Mouse (Mus musculus): Measurements from ENCODE around the gene Cdca5.
"Not testable (repeated sequence)": the region's sequence is repeated elsewhere in the genome, so short reads cannot be mapped to it uniquely, and the experiment has no call there.

Gene Cdca5

DNA sequence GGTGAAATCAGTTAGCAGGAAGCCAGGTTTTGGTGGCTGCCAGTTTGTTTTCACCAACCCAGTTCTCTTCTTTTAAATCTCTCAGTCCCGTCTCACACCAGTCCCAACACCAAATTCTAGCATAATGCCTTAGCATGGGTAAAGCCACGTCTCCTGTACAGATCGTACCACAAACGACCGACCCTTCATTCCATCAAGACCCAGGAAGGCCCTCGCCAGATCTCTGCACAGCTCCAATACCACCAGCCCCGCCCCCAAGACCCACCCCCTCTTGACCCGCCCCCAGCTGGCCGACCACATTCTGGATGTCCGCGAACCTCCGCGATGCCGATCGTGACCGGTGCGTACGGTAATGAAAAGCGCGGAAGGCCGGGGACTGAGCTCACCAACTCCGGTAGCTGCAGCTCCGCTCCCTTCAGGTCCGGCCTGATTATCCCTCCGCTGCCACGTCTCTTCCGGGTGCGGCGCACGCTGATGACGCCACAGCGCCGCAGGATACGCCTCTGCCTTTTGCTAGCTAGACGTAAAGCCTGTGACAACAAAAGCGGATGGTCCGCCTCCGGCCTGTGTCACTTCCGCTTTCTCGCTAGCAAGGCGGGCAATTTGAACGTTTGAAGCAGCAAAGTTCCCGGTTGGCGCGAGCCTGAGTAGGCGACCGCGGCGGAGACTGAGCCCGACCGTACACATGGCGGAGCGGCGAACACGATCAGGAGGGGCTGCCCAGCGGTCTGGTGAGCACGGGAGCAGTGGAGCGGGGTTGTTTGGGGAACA is at the start of gene Cdca5, which contains the start of gene Zfpl1:
Gene Cdca5, plus strand, starts transcription at position 506 of the 771 bp plus-strand sequence.
Gene Zfpl1, minus strand, starts transcription at position 479 of the 771 bp plus-strand sequence.
- peak; percentile 97 for DNase-seq

DNA sequence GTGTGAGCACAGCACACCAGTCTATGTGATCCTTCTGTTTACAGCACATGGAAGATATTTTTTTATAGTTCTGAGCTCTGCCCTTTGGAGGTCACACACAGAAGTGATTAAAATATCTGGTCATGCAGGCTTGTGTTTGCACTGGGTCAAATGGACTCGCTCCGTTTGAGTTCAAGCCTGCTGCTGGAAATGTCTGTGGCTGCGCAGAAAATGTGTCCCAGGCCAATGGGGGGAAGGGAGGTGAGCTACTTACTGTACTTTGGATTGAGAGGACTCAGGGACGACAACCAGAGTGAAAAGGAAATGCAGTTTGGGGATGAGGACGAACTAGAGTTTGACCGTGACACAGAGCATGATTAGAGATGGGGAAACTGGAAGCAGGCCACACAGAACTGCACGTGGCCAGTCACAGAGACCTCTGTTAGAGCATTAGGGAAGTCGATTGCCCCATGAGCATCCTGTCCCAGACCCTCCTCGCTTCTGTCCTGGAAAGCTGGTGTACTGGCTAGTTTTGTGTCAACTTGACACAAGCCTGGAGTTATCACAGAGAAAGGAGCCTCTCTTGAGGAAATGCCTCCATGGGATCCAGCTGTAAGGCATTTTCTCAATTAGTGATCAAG is 48.7 kb upstream of the Cdca5 start:
- no peak for DNase-seq

DNA sequence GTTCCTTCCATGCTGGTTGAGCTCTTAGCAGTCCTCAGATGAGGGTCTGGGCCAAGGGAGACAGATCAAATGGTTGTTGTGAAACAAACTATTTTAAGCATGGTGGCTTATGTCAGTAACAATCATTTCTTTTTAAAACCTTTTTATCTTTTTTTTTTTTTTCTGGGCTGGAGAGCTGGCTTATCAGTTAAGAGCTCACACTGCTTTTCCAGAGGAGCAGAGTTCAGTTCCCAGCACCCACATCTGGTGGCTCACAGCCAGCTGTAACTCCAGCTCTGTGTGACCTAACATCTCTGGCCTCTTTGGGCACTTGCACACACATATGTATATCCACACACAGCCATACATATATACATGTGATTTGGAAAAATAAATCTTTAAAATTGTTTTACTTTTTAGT is 47.1 kb upstream of the Cdca5 start:
- no peak for DNase-seq

DNA sequence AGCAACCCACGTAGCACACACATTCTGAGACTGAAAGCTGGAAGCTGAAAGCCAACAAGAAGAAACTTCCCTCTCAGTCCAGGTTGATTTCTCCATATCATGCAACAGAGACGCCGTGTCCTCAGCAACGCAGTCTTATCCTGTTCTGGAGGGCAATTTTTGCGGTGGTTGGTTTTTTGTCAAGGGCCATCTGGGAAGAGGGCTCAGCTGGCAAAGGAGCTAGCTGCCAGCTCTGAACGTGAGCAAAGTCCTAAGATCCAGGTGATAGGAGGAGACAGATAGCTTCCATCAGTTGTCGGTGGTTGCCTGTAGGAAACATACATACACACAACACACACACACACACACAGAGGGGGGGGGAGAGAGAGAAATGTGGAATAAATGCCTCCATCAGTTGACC is 46.5 kb upstream of the Cdca5 start:
- no peak for DNase-seq

DNA sequence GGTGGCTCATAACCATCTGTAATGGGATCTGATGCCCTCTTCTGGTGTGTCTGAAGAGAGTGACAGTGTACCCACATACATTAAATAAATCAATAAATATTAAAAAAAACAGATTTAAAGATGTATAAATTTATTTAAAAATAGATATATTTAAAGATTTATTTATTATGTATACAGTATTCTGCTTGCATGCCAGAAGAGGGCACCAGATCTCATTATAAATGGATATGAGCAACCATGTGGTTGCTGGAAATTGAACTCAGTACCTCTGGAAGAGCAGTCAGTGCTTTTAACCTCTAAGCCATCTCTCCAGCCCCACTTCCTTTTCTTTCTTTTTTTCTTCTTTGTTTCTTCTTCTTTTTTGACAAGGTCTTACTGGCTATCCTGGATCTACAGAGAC is 44.8 kb upstream of the Cdca5 start:
- peak in 1 of 2 experiments; percentile 35 for DNase-seq

DNA sequence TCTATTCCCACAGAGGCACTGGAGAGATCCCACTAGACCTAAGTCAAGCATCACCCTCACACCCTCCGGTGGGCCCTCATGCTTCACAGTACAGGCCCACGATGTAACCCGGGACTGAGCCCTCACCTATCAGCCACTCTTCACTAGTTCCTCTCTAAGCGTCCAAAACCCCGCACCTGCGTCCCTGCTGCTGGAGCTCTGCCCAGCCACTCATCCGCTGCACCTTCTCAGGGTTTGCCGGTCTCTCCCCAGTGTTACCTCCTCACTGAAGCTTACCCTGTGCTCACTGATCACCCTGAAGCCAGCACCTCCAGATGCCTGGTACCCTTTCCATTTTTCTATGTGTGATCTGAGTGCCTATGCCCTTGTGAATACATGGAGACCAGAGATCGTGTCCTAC is 42.5 kb upstream of the Cdca5 start:
- no peak for DNase-seq

DNA sequence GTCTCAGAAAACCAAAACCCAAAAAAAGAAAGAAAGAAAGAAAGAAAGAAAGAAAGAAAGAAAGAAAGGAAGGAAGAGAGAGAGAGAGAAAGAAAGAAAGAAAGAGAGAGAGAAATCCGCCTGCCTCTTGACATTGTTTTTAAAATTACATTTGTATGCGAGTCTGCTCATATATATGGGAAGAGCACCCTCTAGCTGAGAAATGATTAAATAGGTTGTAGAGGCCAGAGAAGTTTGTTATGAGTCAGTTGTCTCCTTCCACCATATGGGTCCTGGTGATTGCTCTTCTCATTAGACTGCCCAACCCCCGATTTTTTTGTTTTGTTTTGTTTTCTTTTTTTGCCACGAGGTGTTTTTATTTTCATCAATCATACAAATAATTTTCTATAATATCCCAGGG is 40.7 kb upstream of the Cdca5 start:
- DNase-seq, result not testable (repeated sequence)

DNA sequence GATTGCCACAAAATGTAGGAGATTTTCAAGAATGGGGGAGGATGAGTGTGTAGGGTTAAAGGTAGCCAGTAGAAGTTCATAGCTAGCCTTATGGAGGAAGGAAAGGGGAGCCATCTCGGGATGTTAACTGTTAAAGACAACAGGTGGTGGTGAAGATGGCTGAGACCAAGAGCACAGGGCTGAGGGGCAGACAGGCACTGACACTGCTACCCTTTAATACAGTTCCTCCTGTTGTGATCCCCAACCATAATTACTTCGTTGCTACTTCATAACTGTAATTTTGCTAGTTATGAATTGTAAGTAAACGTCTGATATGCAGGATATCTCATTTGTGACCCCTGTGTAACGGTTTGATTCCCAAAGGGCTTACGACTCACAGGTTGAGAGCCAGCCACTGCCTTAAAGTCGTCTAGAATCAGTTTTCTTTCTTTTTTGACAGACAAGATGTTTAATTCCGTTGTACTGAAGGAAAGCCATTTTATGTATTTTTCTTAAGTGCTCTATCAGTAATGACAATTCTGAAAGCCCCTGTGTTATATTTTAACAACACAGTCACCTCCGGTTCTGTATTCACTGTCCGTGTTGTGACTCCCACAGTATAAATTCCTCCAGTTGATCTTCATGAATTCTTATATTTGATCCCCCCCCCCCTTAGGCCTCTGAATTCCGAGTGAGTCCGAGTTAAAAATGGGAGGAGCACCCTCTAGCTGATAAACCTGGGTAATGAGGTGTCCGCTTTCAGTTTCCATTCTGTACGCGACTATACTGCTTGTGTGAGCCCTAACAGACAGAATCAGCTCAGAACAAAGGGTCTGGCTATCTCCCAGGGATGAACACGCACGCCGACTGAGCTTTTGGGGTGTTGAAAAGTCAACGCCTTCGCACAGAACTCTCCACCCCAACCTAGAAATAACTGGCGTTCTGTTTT is 39.2 kb upstream of the Cdca5 start:
- DNase-seq, result no peak

DNA sequence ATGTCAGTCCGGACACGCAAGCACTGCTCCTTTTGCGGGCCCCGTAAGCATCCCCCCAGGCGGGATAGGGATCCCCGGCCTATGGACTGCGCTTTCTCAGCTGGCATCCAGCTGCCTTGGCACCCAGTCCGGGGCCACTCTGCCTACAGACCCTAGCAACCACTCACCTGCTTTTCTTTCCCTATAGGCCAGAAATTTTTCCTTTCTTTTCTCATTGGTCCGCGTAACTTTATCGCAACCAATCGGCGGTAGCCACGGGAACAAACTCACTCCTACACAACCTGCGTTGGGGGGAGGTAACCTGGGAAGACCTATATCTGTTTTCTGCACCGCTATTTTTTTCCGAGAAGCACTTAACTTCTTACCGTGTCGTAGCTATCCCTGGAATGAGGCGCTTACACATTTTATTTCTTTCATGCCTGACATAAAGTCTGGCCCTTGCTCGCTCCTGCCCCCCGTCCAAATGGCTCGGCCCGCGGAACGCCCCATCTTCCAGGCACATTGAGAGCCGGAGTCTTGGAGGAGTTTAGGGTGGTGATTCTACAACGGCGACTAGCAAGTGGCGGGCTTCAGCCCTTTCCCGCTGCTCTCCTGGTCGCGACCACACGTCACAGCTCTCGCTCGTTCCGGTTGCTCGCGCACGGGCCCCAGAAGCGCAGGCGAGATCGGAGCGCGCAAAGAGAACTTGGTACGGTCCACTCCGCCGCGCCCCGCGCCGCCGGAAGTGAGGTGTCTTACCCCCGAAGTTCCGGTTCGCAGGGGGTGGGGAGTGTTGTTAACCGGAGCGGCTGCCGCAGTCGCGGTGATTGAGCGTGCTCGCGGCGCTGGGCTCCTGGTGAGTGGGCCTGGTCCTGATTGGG is 38.3 kb upstream of the Cdca5 start, which contains the start of gene Syvn1:
Gene Syvn1, plus strand, starts transcription at position 283 of the 860 bp plus-strand sequence.
- peak; percentile 89 to 92 for DNase-seq

DNA sequence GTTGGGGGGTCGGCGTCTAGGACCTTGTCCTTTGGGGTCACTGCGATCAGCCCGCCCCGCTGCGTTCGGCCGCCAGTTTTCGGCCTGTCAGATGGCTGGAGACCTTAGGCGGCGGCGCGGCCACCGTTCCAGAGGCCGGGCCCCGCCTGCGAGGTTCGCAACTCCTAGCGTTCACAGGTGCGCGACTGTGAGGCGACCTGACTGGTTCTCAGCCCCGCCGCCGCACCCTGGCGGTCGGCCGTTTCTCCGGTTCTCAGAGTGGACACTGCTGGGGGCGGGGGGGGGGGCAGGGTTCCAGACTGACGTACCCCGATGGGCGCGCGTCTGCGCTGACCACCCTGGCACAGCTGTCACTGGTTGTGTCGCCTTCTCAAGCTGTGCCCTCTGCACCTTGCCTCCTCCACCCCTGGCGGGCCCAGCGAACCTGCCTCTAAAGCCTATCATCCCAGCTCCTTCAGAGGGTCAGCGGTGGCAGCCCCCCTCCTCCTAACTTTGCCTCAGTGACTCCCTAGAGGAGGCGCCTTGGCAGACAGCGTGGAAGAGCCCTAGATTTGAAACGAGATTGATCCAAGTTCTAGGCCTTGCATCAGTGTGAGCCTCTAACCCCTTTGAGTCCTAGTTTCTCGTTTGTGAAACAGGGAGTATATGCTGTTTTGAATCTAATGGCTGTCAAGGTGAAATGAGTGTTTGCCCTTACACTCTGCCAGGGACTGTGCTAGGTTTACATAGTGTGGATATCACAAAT is 37.5 kb upstream of the Cdca5 start:
- peak in 1 of 2 experiments; percentile 35 for DNase-seq

DNA sequence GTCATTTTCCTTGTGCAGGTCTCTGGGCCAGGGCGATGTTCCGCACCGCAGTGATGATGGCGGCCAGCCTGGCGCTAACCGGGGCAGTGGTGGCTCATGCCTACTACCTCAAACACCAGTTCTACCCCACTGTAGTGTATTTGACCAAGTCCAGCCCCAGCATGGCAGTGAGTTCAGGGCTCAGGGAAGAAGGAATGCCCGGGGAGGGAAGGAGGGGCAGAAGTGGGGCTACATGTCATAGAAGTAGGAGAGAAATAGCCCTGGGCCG is 37.0 kb upstream of the Cdca5 start:
- no peak for DNase-seq

DNA sequence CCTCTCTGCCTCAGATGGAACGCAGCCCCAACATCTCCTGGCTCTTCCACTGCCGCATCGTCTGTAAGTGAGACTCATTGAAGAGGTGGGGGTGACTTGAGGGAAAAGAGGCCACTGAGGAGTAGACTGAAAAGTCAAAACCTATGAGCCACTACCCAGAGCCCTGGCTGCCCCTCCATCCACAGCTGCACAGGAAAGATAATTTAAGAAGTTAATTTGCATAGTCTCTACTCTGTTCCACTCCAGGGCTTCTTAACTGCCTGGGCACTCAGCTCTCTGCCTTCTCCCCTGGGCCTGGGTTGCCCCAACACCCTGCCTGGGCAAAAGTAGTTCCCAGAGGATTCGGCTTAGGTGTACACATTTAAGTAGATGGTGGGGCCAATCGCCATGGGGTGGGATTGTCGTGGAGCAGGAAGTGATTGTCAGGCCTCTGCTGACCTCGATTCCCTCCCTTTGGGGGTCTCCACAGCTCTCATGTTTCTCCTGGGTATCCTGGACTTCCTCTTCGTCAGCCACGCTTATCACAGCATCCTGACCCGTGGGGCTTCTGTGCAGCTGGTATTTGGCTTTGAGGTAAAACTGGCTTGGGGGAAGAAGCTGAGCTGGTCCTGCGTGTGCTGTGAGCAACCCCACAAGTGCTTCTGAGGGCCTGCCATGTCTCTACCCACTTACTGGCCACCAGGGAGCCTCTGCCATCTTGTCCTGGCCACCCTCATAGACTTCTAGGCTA is 35.9 kb upstream of the Cdca5 start:
- peak; percentile 71 to 72 for DNase-seq

DNA sequence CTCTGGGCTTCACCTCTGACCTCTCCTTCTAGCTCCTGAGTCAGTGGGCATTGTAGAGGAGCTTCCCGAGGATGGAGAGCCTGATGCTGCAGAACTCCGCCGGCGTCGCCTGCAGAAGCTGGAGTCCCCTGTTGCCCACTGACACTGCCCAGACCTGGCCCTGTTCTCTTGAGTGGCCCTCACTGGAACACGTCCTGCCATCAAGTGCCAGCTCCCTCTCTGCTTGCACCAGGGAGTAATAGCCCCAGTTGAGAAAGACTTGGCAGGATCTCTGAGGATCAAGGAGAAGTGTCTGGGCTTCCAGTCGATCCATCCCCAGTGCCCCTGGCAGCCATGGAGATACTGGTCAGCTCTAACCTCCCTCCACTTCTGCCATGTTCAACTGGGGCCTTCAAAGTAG is 32.3 kb upstream of the Cdca5 start:
- no peak for DNase-seq

DNA sequence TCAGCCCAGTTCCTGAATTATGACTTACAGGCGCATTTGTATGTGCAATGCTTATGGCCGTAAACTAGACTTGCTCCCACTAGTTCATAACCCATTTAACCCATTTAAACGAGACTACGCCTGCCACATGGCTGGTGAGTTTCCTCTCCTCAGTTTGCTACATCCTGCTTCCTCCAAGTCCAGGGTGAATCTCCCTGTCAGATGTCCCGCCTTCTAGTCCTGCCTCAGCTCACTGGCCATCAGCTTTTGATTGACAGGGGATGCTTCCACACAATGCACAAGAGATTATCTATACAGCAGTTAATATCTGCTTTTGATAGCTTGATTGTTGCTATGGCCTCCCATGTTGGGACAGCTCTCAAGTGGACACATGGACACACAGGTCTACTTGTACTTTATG is 30.5 kb upstream of the Cdca5 start:
- DNase-seq, result no peak

DNA sequence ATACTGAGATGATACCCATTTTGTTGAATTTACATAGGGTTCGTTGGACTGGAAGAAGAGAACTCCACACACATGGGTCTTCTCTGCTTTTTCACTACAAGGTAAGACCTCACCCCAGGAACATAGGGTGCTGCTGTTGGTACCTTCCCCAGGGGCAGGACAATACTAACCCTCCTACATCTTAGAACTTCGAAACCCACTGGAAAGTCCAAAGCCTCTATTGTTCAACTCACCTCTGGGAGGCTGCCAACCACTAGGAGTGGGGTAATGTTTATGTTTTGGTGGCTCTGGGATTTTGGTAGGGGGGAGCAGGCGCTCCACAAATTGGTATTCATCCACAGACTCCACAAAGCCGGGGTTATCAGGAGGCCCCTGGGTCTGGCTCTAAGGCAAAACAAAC is 28.1 kb upstream of the Cdca5 start:
- DNase-seq, result no peak

DNA sequence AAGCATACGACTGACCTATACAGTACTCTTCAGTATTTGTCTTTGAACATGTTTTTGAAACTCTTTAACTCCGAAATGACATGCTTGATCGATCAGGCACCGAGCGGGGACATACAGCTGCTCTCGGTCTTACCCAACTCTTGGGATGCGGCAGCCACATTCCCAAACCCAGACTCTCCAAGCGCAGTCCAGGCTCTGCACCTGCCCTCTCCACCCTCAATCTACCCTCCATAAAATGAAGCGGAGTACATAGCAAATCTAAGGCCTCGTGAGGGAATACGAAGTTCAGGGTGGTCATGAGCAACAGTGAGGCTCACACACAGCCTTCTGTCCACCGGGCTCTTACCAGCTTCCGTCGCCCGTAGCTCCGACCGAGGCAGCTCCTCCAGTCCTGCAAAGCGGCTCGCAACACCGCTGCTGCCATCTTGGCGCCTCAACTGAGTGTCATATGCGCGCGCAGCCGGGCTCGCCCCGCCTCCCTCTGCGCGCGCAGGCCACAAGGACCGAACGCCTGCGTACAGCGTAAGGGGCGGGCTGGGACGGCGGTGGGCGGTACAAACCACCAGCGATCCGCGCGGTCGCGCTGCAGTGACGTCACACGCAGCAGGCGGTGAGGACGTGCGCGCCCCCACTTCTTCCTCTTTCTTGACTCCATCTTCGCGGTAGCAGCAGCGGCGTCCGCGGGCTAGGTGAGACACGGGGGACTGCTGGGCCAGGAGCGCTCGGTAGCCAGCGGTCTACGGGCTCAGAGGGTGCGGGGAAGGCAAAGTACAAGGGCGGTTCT is 27.3 kb upstream of the Cdca5 start, which contains the start of the genes Mrpl49 and Fau:
Gene Mrpl49, minus strand, starts transcription at position 473 of the 784 bp plus-strand sequence.
Gene Fau, plus strand, starts transcription at position 532 of the 784 bp plus-strand sequence.
- DNase-seq, result peak; percentile 99

DNA sequence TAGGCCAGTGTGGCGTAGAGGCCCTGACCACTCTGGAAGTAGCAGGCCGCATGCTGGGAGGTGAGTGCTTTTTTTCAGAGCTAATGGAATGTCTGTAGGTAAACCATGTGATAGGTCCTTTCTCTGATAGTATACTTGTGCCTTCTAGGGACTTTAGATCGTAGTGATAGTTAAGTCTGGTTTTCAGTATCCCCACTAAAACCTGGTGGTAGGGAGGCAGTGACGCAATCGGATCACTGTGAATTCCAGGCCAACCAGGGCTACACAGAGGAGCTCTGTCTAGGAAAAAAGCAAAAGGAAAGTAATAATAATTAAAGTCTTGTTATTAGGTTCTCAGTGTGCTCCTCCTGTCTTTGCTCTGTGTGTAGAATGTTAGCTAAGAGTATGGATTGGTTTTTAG is 26.3 kb upstream of the Cdca5 start:
- no peak for DNase-seq

DNA sequence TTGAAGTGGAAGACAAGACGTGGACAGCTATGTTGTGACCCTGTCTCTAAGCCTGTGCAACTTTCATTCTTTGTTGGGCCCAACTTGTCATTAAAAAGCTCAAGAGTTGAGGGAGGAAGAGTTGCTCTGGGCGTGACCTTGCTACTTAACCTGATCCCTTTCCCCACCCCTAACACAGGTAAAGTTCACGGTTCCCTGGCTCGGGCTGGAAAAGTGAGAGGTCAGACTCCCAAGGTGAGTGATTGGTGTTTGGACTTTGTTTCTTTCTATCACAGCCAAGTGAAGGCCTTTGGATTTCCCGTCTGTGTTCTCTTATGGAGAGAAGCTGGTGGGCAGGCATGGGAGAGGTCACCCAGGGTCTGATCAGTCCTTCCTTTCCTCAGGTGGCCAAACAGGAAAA is 25.8 kb upstream of the Cdca5 start:
- DNase-seq, result no peak

DNA sequence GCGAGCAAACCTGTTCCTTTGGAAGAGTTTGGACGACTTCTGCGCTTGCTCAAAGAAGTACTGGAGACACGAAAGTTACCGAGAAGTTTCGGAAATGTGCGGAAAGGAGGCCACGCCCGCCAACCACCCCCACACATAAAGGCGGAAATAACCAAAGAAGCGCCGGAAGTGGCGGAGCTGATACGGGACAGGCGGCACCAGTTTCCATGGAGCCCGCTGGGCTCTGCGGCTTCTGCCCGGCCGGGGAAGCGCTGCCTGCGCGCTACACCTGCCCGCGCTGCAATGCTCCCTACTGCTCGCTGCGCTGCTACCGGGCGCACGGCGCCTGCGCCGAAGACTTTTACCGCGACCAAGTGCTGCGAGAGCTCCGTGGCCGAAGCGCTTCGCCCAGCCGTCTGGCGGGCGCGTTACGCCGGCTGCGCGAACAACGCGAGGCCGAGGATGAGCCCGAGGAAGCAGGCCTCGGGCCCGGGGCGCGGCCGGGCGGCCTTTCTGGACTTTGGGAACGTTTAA is 23.7 kb upstream of the Cdca5 start, which contains the start of gene Znhit2:
Gene Znhit2, plus strand, starts transcription at position 172 of the 513 bp plus-strand sequence.
- DNase-seq, result peak; percentile 93 to 95

Data from B cell, adult 2 months (primary cell).